In the genomic region with DNA sequence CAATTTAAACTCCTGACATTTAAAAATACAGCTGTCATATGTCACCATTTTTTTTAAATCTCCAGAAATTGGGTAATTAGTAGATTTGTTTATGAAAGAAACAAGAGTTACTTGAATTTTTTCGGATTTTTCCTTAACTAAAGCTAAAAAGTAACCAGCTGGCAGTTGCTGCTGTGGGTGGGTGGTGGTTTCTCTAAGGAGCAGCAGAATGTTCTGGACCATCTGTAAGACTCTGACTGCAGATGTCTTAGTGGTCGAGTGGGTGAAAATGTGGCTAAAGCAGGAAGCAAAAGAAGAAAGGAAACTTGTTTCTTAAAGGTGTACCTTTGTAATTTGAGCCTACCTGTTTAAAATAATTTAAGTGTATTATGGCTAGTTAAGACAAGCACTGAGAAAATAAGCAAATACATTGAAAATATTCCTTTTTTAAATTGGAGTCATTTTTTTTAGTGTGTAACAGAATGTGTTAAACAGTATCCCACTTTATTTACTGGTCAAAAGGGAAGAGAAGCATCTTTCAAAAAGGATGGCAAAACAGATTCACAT, we compare ENCODE assay signal across 13 mouse cellular contexts. TPM values are rescaled to one million over a fixed set of nuclear protein-coding genes. Genes with fewer than 3 reads are reported as not detected.
DNase-seq lines count a peak whose midpoint lies in the region; ATAC-seq and TF ChIP-seq lines count a peak whose summit lies in the region.
"Had no signal": no experiment of that assay in that cellular context is flagged by ENCODE, and none has a peak within 500 bp of the region (broad histone marks: within the 10 kb centered on the region; RNA-seq: fewer than 3 reads in every experiment).

No protein-coding gene starts in this region.

- WGBS in liver, embryonic 16.5 days (ENCODE audit: insufficient replicate concordance): 13% methylated on average over 2 of the region's 2 CpGs

- no peak for TF ChIP-seq CTCF in layer of hippocampus, adult 2 months (conservative IDR thresholded peaks at IDR 0.05)

- H3K9me3 ChIP-seq in liver, embryonic 16.5 days (replicated peaks; ENCODE audit: control insufficient read depth, low read length): no peaks in the 10 kb centered on the region

- peaks cover 13% of the 10 kb centered on the region for H3K4me1 ChIP-seq in liver, embryonic 16.5 days (ENCODE audit: control insufficient read depth, low read depth, low read length)

- no peak for ATAC-seq in liver, embryonic 16.5 days (ENCODE audit: low read depth)
- ATAC-seq: CD4-positive, CD25-positive, alpha-beta regulatory T cell, adult 4 months; intestine, embryonic 16.5 days had no signal

- peak overlapping the region; percentile 99 for H3K4me3 ChIP-seq in layer of hippocampus, adult 2 months
- no peak overlapping the region for H3K4me3 ChIP-seq in liver, embryonic 16.5 days (ENCODE audit: low read depth, low read length)

- H3K27me3 ChIP-seq in liver, embryonic 16.5 days (ENCODE audit: control insufficient read depth, insufficient read depth, low read depth, low read length): no peaks in the 10 kb centered on the region

- H3K27ac ChIP-seq in layer of hippocampus, adult 2 months: peak overlapping the region; percentile 99
- H3K27ac ChIP-seq in liver, embryonic 16.5 days (ENCODE audit: low read length): no peak overlapping the region

- peak; percentile 56 for DNase-seq in layer of hippocampus, adult 11-12 months (ENCODE audit: low spot score)
- no peak for DNase-seq in layer of hippocampus, postnatal 10 days (ENCODE audit: low spot score in 2 of 2)
- DNase-seq in 416B (ENCODE audit: low read depth) (peak; percentile 71), adipocyte (ENCODE audit: low spot score) (no peak)
- peak; percentile 46 to 62 for DNase-seq in layer of hippocampus, adult 2 months (ENCODE audit: low spot score in 2 of 2)
- DNase-seq in cerebellum, postnatal 10 days: no peak
- no peak for DNase-seq in urinary bladder, adult 18-20 months (ENCODE audit: low spot score in 2 of 2)
- DNase-seq: cerebellum, postnatal 14 days; gastrocnemius, postnatal 14 days; heart, postnatal 36 days had no signal

- H3K9ac ChIP-seq in liver, embryonic 16.5 days (ENCODE audit: low read depth, low read length): no peak overlapping the region

- H3K36me3 ChIP-seq in liver, embryonic 16.5 days (ENCODE audit: control insufficient read depth, insufficient read depth): peaks cover 2% of the 10 kb centered on the region

- H3K4me2 ChIP-seq in liver, embryonic 16.5 days (ENCODE audit: low read depth, low read length): 0 out of 2 replicates have a peak overlapping the region, but pooled peaks have one; percentile 34

RNA-seq across cellular contexts. Expression of a gene that starts 2.8 kb away (rescaled TPM):
- total RNA-seq in layer of hippocampus, postnatal 10 days (2021): 10 to 100 TPM; 37.6 to 41.0 TPM
- total RNA-seq in layer of hippocampus, adult 2 months (2021): 10 to 100 TPM; 46.8 to 51.1 TPM
- 30.1 and 30.7 TPM in 2 replicates for polyA plus RNA-seq in liver, embryonic 16.5 days (2015; fragmentation: Nextera tagmentation; extraction: Ambion mirVana)

RNA-seq across cellular contexts. Expression of a gene that starts 3.5 kb away (rescaled TPM):
- total RNA-seq in layer of hippocampus, postnatal 10 days (2021): 10 to 100 TPM; 54.6 to 58.8 TPM
- total RNA-seq in layer of hippocampus, adult 2 months (2021): 100 to 1,000 TPM; 103 to 109 TPM
- polyA plus RNA-seq in liver, embryonic 16.5 days (2015; fragmentation: Nextera tagmentation; extraction: Ambion mirVana): 83.7 and 84.5 TPM in 2 replicates

Comparison
In these comparisons a context has a peak if more than half of its experiments do, and no peak if none do; other contexts are left out.
1. DNase-seq: peak in layer of hippocampus, adult 11-12 months (single experiment), 416B (single experiment) and layer of hippocampus, adult 2 months (2 of 2); none in layer of hippocampus, postnatal 10 days (0 of 2), cerebellum, postnatal 10 days (0 of 2), urinary bladder, adult 18-20 months (0 of 2) and adipocyte (single experiment).